Mouse (Mus musculus): ENCODE results near the gene Rasl10b. TPM values are rescaled to one million over a fixed set of nuclear protein-coding genes. Genes with fewer than 3 reads are reported as not detected.

Gene Rasl10b
- polyA plus RNA-seq, 1 experiment from 2014 or later: 9.9 TPM

DNA sequence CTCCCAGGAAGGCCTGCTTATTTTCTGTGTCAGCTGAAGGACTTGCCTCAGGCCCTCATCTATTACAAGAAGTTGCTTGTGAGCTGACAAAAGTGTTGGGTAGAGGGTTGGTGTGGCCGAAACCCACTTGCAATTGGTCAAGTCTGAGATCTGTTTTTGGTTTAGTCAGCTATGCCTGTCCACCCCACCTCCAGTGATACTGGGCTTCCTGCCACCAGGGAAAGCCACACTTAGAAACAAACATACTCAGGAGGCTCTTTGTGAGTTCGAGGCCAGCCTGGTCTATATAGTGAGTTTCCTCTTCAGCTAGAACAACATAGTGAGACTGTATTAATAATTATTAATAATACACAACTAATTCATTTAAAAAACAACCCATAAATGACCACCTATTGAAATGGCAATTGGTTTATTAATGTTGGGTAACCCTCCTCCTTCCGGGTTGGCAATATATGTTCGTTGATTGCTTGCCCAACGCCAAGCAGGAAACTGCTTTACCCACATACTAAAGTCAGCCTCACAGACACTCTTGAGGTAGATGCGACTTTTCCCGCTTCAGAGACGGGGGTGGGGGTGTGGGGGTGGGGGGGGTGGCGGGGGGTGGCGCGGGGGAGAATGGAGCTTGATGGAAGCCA is 30.6 kb downstream of the Rasl10b start:
- Histone ChIP-seq H3K4me1 (peaks cover 7% of the 10 kb centered on the region; the same call in 1 of the 2 replicates), H3K4me3 (peak overlapping the region; percentile 60), H3K9me3 (replicated peaks) (no peaks in the 10 kb centered on the region), H3K9ac (no peak overlapping the region), H3K27ac (no peak overlapping the region), H3K4me2 (peak overlapping the region; percentile 84), H3K36me3 (ENCODE audit: poor library complexity, severe bottlenecking) (no peaks in the 10 kb centered on the region), H3K27me3 (peaks cover 36% of the 10 kb centered on the region)
- no peak for ATAC-seq
- WGBS: 35% methylated on average over 11 of the region's 11 CpGs

DNA sequence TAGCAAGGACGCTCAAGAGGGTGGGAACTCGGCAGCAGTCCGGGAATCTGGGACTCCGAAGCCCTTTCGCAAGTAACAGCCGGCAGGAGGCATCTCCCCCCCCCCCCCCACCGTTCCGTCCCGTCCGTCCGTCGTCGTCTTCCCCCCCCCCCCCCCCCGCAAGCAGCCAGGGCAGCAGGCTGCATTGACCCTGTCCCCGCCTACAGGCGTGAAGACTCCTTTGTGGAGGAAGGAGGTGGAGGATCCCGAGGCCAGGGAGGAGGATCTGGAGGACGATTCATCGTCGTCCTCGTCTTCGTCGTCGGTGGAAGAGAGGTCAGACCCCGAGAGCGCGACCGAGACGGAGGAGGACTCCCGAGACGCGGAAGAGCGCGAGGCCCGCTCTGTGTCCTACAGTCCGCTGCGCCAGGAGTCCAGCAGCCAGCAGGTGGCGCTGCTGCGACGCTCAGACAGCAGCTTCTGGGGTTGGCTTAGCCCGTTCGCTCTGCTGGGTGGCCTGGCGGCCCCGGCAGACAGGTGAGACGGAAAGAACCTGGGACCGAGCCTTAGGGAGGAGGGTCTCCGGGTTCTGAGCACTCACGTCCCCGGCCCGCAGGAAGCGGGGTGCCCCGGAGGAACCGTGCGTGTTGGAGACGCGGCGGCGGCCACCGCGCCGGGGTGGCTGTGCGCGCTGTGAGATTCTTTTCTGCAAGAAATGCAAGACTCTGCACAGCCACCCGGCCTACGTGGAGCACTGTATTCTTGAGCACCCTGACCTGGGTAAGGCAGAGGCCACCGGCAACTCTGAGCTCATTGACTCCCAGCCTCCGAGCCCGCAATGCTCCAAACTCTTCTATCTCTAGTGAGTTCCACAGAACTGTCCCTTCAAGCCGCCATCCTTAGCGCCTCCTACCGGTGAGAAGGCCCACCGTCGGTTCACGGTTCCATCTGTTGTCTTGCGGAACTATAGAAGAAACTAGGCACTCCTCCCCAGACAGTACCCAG is 31.4 kb downstream of the Rasl10b start:
- H3K4me1 ChIP-seq: peaks cover 7% of the 10 kb centered on the region; the same call in 1 of the 2 replicates
- peaks cover 45% of the 10 kb centered on the region for H3K27me3 ChIP-seq
- H3K4me2 ChIP-seq: peak overlapping the region; percentile 84
- no peak overlapping the region for H3K27ac ChIP-seq
- ATAC-seq: peak; percentile 94
- H3K9me3 ChIP-seq (replicated peaks): no peaks in the 10 kb centered on the region
- H3K4me3 ChIP-seq: peak overlapping the region; percentile 60
- no peaks in the 10 kb centered on the region for H3K36me3 ChIP-seq (ENCODE audit: poor library complexity, severe bottlenecking)
- H3K9ac ChIP-seq: peak overlapping the region; percentile 73
- under 1% methylated on average over 60 of the region's 75 CpGs for WGBS

DNA sequence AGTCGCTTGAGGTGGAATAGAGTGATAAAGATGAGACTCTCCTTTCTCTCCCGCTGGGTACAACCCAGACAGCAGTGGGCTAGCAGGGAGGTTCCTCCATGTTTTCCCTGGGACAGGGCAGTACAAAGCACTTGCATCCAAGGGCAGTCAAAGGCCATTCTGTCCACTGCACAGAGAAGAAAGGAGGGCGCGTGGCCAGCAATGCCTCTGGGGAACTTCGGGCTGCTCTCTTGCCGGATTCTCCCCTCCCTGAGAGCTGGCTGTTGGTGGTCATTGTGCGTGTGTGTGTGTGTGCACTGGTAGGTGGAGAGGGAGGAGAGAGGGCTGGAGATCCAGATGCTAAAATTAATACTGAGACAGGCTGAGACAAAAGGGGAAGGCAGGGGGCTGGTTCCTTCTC is 32.3 kb downstream of the Rasl10b start:
- peaks cover 7% of the 10 kb centered on the region; the same call in 1 of the 2 replicates for H3K4me1 ChIP-seq
- H3K9me3 ChIP-seq (replicated peaks): no peaks in the 10 kb centered on the region
- no peak overlapping the region for H3K27ac ChIP-seq
- H3K4me3 ChIP-seq: peak overlapping the region; percentile 60; the same call in 1 of the 2 replicates
- no peak overlapping the region for H3K9ac ChIP-seq
- H3K4me2 ChIP-seq: peak overlapping the region; percentile 84
- H3K36me3 ChIP-seq (ENCODE audit: poor library complexity, severe bottlenecking): no peaks in the 10 kb centered on the region
- 24% methylated on average over 6 of the region's 7 CpGs for WGBS
- no peak for ATAC-seq
- H3K27me3 ChIP-seq: peaks cover 50% of the 10 kb centered on the region

DNA sequence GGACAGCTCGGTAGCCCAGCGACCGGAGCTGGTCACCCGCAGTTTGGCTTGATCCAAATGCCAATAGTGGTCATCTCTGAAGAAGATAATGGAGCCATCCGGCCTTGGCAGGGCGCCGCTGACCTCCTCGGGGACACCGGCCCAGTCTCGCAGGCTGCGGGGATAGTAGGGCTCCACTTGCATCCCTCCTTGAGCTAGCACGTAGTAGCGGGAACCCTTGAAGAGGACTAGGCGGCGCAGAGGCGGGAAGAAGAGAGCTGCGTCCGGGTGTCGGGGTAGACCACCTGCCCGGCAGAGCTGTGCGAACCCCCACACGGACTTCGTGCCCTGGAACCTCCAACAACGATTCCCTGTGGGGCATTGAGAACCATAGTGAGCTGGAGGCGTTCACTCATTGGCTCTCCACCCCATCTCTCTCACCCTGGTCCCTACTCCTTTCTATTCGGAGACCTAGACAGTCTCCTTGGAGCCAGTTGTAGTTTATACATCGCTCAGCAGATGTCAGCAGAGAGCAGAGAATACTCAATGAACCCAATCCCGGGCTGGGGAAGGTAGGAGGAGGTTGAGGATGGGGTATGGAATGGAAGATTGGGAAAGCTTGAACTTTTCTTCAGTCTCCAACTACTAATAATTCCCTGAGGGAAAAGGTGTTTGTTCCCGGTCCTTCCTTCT is 33.8 kb downstream of the Rasl10b start:
- Histone ChIP-seq H3K4me3 (peak overlapping the region; percentile 19; the same call in 1 of the 2 replicates), H3K27ac (no peak overlapping the region), H3K27me3 (peaks cover 64% of the 10 kb centered on the region), H3K4me1 (peaks cover 10% of the 10 kb centered on the region; the same call in 1 of the 2 replicates), H3K4me2 (peak overlapping the region; percentile 54), H3K36me3 (ENCODE audit: poor library complexity, severe bottlenecking) (no peaks in the 10 kb centered on the region), H3K9ac (peak overlapping the region; percentile 28; the same call in 1 of the 2 replicates), H3K9me3 (replicated peaks) (no peaks in the 10 kb centered on the region)
- ATAC-seq: peak; percentile 60
- WGBS: 12% methylated on average over 29 of the region's 29 CpGs

DNA sequence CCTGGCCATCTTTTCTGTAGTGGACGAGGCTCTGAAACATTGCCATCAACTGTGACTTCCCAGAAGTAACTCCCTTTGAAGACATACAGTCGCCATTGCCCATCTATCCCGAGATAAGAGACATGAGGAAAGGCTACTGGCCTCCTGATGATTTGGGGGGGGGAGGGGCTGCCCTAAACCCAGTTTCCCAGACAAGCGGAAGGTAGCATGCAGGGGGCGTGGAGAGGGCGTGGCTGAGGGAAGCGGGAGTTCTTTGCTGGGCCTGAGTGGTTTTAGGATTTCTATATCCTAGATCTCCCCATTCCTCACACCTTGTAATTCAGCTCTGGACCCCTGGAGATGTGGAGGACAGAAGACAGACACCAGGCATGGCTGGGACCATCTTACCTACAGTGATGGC is 34.9 kb downstream of the Rasl10b start:
- Histone ChIP-seq H3K27me3 (peaks cover 64% of the 10 kb centered on the region), H3K9ac (no peak overlapping the region), H3K36me3 (ENCODE audit: poor library complexity, severe bottlenecking) (no peaks in the 10 kb centered on the region), H3K4me2 (no peak overlapping the region), H3K4me1 (peaks cover 19% of the 10 kb centered on the region), H3K4me3 (no peak overlapping the region), H3K9me3 (replicated peaks) (no peaks in the 10 kb centered on the region), H3K27ac (no peak overlapping the region; the same call in 1 of the 2 replicates)
- 16% methylated on average over 7 of the region's 7 CpGs for WGBS
- ATAC-seq: no peak

DNA sequence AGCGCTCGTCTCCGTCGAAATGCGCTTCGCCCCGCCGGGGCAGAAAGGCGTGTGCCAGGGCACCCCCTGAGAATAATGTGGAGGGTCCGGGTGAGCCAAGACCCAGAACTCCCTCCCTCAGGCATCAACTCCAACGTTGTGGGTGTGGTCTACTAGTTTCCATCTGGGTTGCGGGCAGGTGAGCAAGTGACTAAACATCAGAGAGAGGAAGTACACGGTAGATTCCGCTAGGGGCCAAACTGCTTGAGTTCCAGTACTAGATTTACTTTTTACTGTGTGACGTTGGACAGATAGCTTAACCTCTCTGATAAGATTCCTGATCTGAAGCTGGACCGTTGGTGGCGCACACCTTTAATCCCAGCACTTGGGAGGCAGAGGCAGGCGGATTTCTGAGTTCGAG is 36.1 kb downstream of the Rasl10b start:
- Histone ChIP-seq H3K27me3 (peaks cover 64% of the 10 kb centered on the region), H3K4me3 (0 out of 2 replicates have a peak overlapping the region, but pooled peaks have one; percentile 9), H3K27ac (no peak overlapping the region), H3K36me3 (ENCODE audit: poor library complexity, severe bottlenecking) (no peaks in the 10 kb centered on the region), H3K9me3 (replicated peaks) (no peaks in the 10 kb centered on the region), H3K9ac (peak overlapping the region; percentile 30; the same call in 1 of the 2 replicates), H3K4me2 (peak overlapping the region; percentile 39), H3K4me1 (peaks cover 24% of the 10 kb centered on the region)
- 26% methylated on average over 19 of the region's 19 CpGs for WGBS
- no peak for ATAC-seq

DNA sequence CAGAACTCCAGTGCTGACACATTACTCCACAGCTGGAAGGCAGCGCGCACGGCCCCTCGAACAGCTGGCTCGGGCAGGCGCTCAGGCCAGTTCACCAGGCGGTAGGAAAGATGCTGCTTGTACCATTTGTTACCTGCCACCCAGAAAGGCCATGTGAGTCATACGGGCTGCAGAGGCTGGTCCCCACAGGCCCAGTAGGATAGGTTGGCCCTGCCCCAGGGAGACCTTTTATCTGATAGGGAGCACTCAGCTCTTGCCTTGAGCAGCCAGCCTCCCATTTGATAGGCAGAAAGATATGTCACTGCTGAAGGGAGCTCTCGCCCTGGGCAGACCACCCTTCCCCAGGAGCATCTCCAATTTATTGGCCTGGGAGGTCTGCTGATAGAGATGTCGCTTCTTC is 38.7 kb downstream of the Rasl10b start:
- Histone ChIP-seq H3K9ac (no peak overlapping the region), H3K27me3 (peaks cover 46% of the 10 kb centered on the region), H3K4me2 (no peak overlapping the region), H3K4me3 (no peak overlapping the region), H3K27ac (no peak overlapping the region), H3K9me3 (replicated peaks) (no peaks in the 10 kb centered on the region), H3K4me1 (peaks cover 21% of the 10 kb centered on the region), H3K36me3 (ENCODE audit: poor library complexity, severe bottlenecking) (no peaks in the 10 kb centered on the region)
- WGBS: 80% methylated on average over 10 of the region's 10 CpGs
- ATAC-seq: no peak

DNA sequence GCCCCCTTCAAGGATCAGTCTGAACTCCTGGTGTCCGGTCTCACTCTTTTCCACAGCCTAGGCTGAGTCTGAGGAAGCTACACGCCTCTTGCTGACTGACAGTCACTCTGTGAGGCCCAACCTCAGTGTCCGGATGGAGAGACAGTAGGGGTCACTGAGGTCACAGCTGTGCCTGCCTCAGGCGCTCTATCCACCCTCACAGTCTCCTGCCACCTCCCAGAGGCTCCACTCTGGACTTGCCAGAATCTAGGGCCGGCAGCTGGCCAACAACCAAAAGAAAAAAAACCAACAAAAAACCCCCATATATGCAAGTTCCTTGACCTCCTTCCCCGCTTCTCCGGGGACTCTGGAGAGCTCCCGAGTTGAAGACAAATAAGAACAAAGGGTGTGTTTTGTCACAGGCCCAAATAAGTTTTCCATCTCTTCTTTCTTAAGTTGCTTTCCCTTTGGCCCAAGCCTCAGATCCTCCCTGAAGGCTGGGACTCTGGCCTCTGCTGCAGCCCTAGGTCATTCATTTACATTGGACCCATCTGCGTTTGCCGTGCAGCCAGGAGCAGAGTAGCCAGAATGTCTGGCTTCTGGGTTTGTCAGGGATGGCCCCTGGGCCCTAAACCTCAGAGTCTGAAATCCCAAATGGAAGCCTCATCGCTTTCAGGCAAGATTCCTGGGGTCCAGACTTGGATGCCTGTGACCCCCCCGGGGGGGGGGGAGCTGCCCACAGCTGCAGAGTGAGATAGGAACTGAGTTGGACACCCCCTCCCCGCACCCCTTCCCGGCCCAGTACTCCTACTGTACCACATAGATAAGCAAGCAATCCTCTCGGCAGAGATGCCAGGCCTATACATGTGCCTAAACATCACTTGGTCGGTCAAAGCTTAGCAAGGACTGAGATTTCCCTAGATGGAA is 39.3 kb downstream of the Rasl10b start:
- WGBS: 63% methylated on average over 16 of the region's 16 CpGs
- no peak overlapping the region for H3K4me2 ChIP-seq
- H3K27ac ChIP-seq: no peak overlapping the region
- no peak overlapping the region for H3K4me3 ChIP-seq
- no peaks in the 10 kb centered on the region for H3K9me3 ChIP-seq (replicated peaks)
- peaks cover 17% of the 10 kb centered on the region for H3K4me1 ChIP-seq
- no peaks in the 10 kb centered on the region for H3K36me3 ChIP-seq (ENCODE audit: poor library complexity, severe bottlenecking)
- no peak for ATAC-seq
- peaks cover 40% of the 10 kb centered on the region for H3K27me3 ChIP-seq
- H3K9ac ChIP-seq: no peak overlapping the region

DNA sequence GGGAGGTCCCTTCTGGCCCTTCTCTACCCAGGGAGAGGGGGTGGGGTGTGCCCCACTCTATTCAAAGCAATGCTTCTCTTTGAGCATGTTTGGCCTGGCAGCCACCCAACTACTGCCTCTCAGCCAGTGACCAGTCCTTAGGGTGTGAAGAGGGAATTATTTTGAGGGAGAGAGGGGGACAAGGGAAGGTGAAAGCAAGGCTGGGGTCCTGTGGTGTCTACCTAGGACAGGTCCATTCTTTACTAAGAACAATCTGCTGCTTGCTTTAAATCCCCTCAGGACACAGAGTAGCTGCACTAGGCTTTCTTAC is 39.9 kb downstream of the Rasl10b start:
- H3K9me3 ChIP-seq (replicated peaks): no peaks in the 10 kb centered on the region
- H3K36me3 ChIP-seq (ENCODE audit: poor library complexity, severe bottlenecking): no peaks in the 10 kb centered on the region
- H3K27me3 ChIP-seq: peaks cover 34% of the 10 kb centered on the region
- peaks cover 17% of the 10 kb centered on the region for H3K4me1 ChIP-seq
- no peak overlapping the region for H3K27ac ChIP-seq
- no peak overlapping the region for H3K9ac ChIP-seq
- H3K4me3 ChIP-seq: no peak overlapping the region
- no peak overlapping the region for H3K4me2 ChIP-seq
- 0 out of 2 replicates have a peak, but pooled peaks have one; percentile 24 for ATAC-seq

DNA sequence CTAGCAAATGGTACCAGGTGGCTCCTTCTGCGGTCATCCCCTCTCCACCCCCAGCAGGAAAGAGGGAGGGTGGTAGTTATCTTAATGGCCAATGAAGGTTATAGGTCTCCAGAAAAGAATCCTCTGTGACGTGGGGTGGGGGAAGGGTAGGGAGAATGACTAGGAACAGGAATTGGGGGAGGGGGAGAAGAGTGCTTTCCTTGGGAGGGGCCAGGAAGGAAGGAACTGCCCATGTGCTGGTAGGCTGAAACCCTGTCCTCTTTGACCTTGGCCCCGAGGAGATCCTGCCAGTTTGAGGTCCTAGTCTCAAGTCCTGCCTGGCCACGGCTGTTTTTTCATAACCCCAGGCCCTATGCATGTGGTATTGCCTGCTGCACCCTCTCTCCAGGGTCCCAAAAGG is 40.4 kb downstream of the Rasl10b start:
- Histone ChIP-seq H3K27me3 (peaks cover 30% of the 10 kb centered on the region), H3K27ac (no peak overlapping the region), H3K9ac (no peak overlapping the region), H3K4me1 (peaks cover 17% of the 10 kb centered on the region), H3K4me2 (no peak overlapping the region), H3K36me3 (ENCODE audit: poor library complexity, severe bottlenecking) (no peaks in the 10 kb centered on the region), H3K4me3 (no peak overlapping the region), H3K9me3 (replicated peaks) (no peaks in the 10 kb centered on the region)
- ATAC-seq: no peak
- 64% methylated on average over 4 of the region's 4 CpGs for WGBS

DNA sequence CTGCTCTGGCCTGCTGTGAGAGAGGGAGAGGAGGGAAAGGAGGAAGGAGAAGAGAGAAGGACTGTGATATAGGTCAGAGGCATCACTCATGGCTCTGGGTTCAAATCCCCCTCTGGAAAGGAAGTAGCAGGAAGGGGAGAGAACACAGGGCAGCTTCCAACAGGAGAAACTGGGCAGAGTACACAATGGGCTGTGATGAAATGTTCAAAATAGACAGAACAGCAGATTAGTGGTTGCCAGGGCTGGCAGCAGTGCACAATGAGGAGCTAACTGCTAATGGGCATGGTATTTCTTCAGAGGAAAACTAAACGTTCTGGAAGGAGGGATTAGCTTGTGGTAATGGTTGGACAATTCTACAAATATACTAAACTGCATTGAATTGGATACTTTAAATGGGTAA is 41.6 kb downstream of the Rasl10b start:
- H3K27me3 ChIP-seq: peaks cover 18% of the 10 kb centered on the region
- WGBS: 21% methylated on average over 1 of the region's 1 CpGs

More for the DNA sequence above, 41.6 kb downstream of the Rasl10b start:
- no peak for ATAC-seq
- Histone ChIP-seq H3K9me3 (replicated peaks) (no peaks in the 10 kb centered on the region), H3K27ac (no peak overlapping the region), H3K9ac (no peak overlapping the region), H3K4me2 (no peak overlapping the region), H3K4me3 (no peak overlapping the region), H3K4me1 (peaks cover 17% of the 10 kb centered on the region), H3K36me3 (ENCODE audit: poor library complexity, severe bottlenecking) (no peaks in the 10 kb centered on the region)
